Mouse (Mus musculus) neural tube, embryonic 14.5 days (tissue): ENCODE results near the gene Il1a. TPM values are rescaled to one million over a fixed set of nuclear protein-coding genes. Genes with fewer than 3 reads are reported as not detected.
A peak's percentile ranks its signal among the peaks of the same experiment; 100 is the strongest.

Experiments used
- ATAC-seq: fragments of 200-750 bp; cut with Nextera tagmentation; 2 replicates; pipeline ENCODE4 v1.8.0; 2017; ENCODE audit warnings: low read depth, mild to moderate bottlenecking, moderate TSS enrichment, moderate library complexity
- H3K27ac ChIP-seq: fragments of 300-500 bp; sonication (generic); 2 replicates; pipeline ENCODE4 v1.5.1; 2014; ENCODE audit warnings: low read depth, mild to moderate bottlenecking, control low read depth, low read length, moderate library complexity, mixed read lengths
- H3K27me3 ChIP-seq: fragments of 300-500 bp; sonication (generic); 2 replicates; pipeline ENCODE4 v1.6.1; 2014; ENCODE audit warnings: low read length; ENCODE audit not compliant: control insufficient read depth, insufficient read depth
- H3K36me3 ChIP-seq: fragments of 300-500 bp; sonication (generic); 2 replicates; pipeline ENCODE4 v1.6.1; 2014; ENCODE audit warnings: low read length, mixed read lengths; ENCODE audit not compliant: control insufficient read depth, insufficient read depth
- H3K4me1 ChIP-seq: fragments of 300-500 bp; sonication (generic); 2 replicates; pipeline ENCODE4 v1.6.1; 2014; ENCODE audit warnings: low read length; ENCODE audit not compliant: control insufficient read depth, insufficient read depth
- H3K4me2 ChIP-seq: fragments of 300-500 bp; sonication (generic); 2 replicates; pipeline ENCODE4 v1.6.1; 2014; ENCODE audit warnings: mild to moderate bottlenecking, low read depth, low read length, control low read depth
- H3K4me3 ChIP-seq: fragments of 300-500 bp; sonication (generic); 2 replicates; pipeline ENCODE4 v1.5.1; 2014; ENCODE audit warnings: low read depth, low read length, control low read depth, mixed read lengths
- H3K9ac ChIP-seq: fragments of 300-500 bp; sonication (generic); replicated peaks from 2 replicates; pipeline ENCODE4 v1.6.1; 2014; ENCODE audit warnings: low read depth, mild to moderate bottlenecking, control low read depth, low read length, mixed read lengths
- H3K9me3 ChIP-seq: fragments of 300-500 bp; sonication (generic); 2 replicates; pipeline ENCODE4 v1.6.1; 2016; ENCODE audit warnings: low read length; ENCODE audit not compliant: control insufficient read depth
- WGBS: fragments of 180-500 bp; shearing (Covaris S2); extraction: QIAGEN DNeasy Blood & Tissue Kit; methylation state at CpG from one replicate; pipeline ENCODE4 v1.1.7; 2014; 5-methylcytosine and 5-hydroxymethylcytosine counted together
- polyA plus RNA-seq: library from polyadenylated mRNA; unstranded; fragments of >200 nt; fragmentation: Nextera tagmentation; extraction: Ambion mirVana; gene quantifications from 2 replicates; pipeline ENCODE4 v1.2.1, GENCODE M21; 2014

The Il1a gene
- polyA plus RNA-seq, 1 experiment from 2014 or later: 0.75 TPM

DNA sequence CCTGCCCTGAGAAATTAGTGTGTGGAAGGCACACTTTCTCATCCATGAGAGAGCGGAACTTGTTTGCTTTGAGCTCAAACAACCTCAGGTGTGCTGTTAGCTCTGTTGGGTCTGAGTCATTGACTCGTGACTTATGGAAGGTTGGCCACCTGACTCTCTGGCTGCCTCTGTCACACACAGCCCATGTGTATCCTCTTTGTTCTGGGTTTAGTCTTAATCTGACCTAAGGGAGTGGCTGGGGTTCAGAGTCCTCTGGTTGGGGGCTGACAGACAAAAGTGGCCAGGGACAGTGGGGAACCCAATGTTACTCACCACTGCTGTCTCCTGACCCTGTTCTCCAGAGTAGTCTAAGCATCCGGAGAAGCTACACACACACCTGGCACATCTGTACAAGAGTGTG is 51.7 kb downstream of the Il1a start:
- H3K27ac ChIP-seq: no peak overlapping the region
- no peaks in the 10 kb centered on the region for H3K4me1 ChIP-seq
- H3K9me3 ChIP-seq: no peaks in the 10 kb centered on the region
- no peak overlapping the region for H3K4me2 ChIP-seq
- 95% methylated on average over 3 of the region's 3 CpGs for WGBS
- 0 out of 2 replicates have a peak, but pooled peaks have one; percentile 22 for ATAC-seq
- no peak overlapping the region for H3K4me3 ChIP-seq
- no peaks in the 10 kb centered on the region for H3K27me3 ChIP-seq
- H3K36me3 ChIP-seq: no peaks in the 10 kb centered on the region
- H3K9ac ChIP-seq: no peak overlapping the region

DNA sequence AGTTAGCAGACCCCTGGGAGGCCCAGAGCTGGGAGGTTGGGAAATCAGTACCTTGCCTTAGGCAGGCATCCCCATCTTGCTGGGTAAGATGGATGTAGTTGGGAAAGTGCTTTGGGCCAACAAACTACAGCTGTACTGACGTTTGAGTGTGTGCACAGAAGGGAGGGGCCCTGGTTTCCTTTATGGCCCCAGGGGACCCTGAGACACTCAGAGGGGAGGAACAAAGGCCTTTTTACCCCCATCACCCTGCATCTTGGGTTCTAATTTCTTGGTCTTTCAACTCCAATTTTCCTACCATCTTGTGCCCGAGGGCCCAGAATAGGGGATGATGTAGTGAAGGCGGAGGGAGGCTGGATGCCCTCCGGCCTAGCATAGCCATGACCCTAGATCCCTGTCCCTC is 53.8 kb downstream of the Il1a start:
- Histone ChIP-seq H3K9me3 (no peaks in the 10 kb centered on the region), H3K36me3 (no peaks in the 10 kb centered on the region), H3K4me2 (no peak overlapping the region), H3K9ac (no peak overlapping the region), H3K27ac (no peak overlapping the region), H3K4me3 (no peak overlapping the region), H3K27me3 (no peaks in the 10 kb centered on the region), H3K4me1 (no peaks in the 10 kb centered on the region)
- WGBS: 64% methylated on average over 4 of the region's 4 CpGs
- no peak for ATAC-seq

DNA sequence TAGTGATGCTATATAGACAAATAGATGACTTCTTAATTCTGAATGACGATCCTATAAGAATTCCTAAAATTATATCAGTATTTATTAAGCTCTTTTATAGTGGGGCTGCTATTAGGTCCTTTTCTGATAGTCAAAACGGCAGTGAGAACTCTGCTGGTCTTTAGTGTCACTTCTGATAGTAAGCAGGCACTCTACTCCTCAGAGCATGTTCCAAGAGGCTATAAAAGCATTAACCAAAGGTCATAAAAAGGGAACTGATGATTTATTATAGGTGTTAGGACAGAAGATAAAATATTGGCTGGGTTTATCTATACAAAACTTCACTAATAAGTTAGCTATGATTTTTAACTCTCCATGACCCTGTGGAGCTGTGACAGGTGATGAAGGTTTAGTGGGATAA is 55.7 kb downstream of the Il1a start:
- Histone ChIP-seq H3K4me1 (no peaks in the 10 kb centered on the region), H3K27ac (no peak overlapping the region), H3K9me3 (no peaks in the 10 kb centered on the region), H3K4me3 (no peak overlapping the region), H3K4me2 (no peak overlapping the region), H3K9ac (no peak overlapping the region), H3K27me3 (no peaks in the 10 kb centered on the region), H3K36me3 (no peaks in the 10 kb centered on the region)
- WGBS: 66% methylated on average over 2 of the region's 2 CpGs
- no peak for ATAC-seq

DNA sequence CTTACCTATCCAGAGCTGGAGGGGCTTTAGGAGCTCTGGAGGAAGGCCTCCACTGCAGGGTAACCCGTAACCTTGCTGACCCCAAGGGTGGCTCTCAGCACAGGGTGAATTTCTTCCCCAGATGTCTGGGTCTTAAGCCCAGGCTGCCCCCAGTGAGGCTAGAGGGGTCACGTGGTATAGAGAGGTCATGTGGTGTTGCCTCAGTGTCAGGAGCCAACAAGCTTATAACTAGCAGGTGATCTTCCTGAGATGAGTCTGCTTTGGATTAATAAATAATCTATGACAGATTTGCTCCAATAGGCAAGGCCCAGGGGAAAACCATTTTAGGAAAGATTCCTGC is 56.2 kb downstream of the Il1a start:
- no peak overlapping the region for H3K9ac ChIP-seq
- no peaks in the 10 kb centered on the region for H3K4me1 ChIP-seq
- no peaks in the 10 kb centered on the region for H3K36me3 ChIP-seq
- no peak overlapping the region for H3K4me3 ChIP-seq
- WGBS: 80% methylated on average over 2 of the region's 2 CpGs
- no peaks in the 10 kb centered on the region for H3K9me3 ChIP-seq
- no peak overlapping the region for H3K4me2 ChIP-seq
- H3K27ac ChIP-seq: no peak overlapping the region
- ATAC-seq: no peak
- H3K27me3 ChIP-seq: no peaks in the 10 kb centered on the region

DNA sequence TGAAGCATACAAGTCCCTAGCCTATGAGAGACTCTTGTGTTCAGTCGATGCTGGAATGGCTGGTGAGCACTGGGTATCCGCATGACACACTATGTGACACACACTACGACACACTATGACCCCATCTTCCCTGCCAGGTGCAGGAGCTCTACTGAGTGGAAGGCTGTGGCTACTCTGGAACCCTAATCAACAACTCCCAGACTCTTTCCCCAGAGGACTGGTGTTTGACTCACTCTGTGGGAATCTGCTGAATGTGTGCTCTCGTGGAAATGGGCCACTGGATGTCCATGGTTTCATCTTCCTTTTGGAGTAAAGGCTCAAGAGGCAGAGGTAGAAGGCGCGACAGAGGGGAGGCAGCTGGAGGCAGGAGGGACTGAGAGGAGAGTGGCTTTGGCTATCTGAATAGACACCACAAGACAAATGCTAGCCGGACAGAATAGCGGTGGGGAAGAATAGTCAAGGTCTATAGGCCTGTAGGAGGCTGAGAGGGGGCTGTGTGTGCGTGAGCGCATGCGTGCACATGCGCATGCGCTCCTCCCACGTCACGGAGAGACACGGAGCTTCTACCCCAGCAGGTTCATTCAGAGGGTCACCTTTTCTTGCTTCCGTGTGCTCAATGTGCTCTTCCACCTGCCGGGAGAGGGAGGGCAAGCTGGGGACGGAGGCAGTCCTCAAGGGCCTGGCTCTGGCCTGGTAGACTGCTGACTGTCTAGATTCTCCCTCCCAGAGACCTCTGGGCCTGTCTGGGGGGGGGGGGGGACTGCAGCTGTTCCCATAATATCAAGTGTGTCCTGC is 56.7 kb downstream of the Il1a start:
- H3K36me3 ChIP-seq: no peaks in the 10 kb centered on the region
- no peak for ATAC-seq
- WGBS: 89% methylated on average over 19 of the region's 19 CpGs

More for the DNA sequence above, 56.7 kb downstream of the Il1a start:
- Histone ChIP-seq H3K4me1 (no peaks in the 10 kb centered on the region), H3K27ac (no peak overlapping the region), H3K4me2 (no peak overlapping the region), H3K9ac (no peak overlapping the region), H3K9me3 (no peaks in the 10 kb centered on the region), H3K27me3 (no peaks in the 10 kb centered on the region), H3K4me3 (no peak overlapping the region)

Other genes starting within 250 kb of the Il1a start
- 43.5 and 53.1 TPM in 2 replicates for gene Ttl, start 244.0 kb downstream of the Il1a start, polyA plus RNA-seq
- 13.2 and 15.9 TPM in 2 replicates for gene Polr1b, start 209.0 kb downstream of the Il1a start, polyA plus RNA-seq
- 24.9 and 25.9 TPM in 2 replicates for gene Chchd5, start 180.3 kb downstream of the Il1a start, polyA plus RNA-seq
- gene Slc20a1, start 111.2 kb downstream of the Il1a start, polyA plus RNA-seq: 56.3 and 62.0 TPM in 2 replicates
- 4.8 and 9.0 TPM in 2 replicates for gene Ckap2l, start 12.8 kb downstream of the Il1a start, polyA plus RNA-seq
- gene Il1b, start 61.2 kb upstream of the Il1a start, polyA plus RNA-seq: 0.19 and 0.25 TPM in 2 replicates
- gene F830045P16Rik, start 226.6 kb upstream of the Il1a start, polyA plus RNA-seq: not detected in 2 replicates